Mouse (Mus musculus) intestine, postnatal 0 days (tissue): Measurements from ENCODE around the gene Eva1c. TPM values are rescaled to one million over a fixed set of nuclear protein-coding genes. Genes with fewer than 3 reads are reported as not detected.

Source experiments
- ATAC-seq: fragments of 200-750 bp; cut with Nextera tagmentation; 2 replicates; pipeline ENCODE4 v1.8.0; 2017; ENCODE audit warnings: mild to moderate bottlenecking, moderate TSS enrichment, moderate library complexity
- H3K27ac ChIP-seq: fragments of 300-500 bp; sonication (generic); 2 replicates; pipeline ENCODE4 v1.5.1; 2014; ENCODE audit warnings: mild to moderate bottlenecking, low read depth, low read length, moderate library complexity
- H3K27me3 ChIP-seq: fragments of 300-500 bp; sonication (generic); replicated peaks from 2 replicates; pipeline ENCODE4 v1.6.1; 2014; ENCODE audit warnings: low read length, mixed read lengths; ENCODE audit not compliant: control insufficient read depth, insufficient read depth
- H3K36me3 ChIP-seq: fragments of 300-500 bp; sonication (generic); 2 replicates; pipeline ENCODE4 v1.6.1; 2014; ENCODE audit warnings: mild to moderate bottlenecking, moderate library complexity; ENCODE audit not compliant: control insufficient read depth, insufficient read depth
- H3K4me1 ChIP-seq: fragments of 300-500 bp; sonication (generic); replicated peaks from 2 replicates; pipeline ENCODE4 v1.6.1; 2014; ENCODE audit warnings: antibody characterized with exemption, low read length, mixed read lengths; ENCODE audit not compliant: control insufficient read depth, insufficient read depth
- H3K4me2 ChIP-seq: fragments of 300-500 bp; sonication (generic); replicated peaks from 2 replicates; pipeline ENCODE4 v1.6.1; 2014; ENCODE audit warnings: low read depth, mild to moderate bottlenecking, moderate library complexity
- H3K4me3 ChIP-seq: fragments of 300-500 bp; sonication (generic); 2 replicates; pipeline ENCODE4 v1.5.1; 2014; ENCODE audit warnings: low read depth, low read length
- H3K9ac ChIP-seq: fragments of 300-500 bp; sonication (generic); 2 replicates; pipeline ENCODE4 v1.6.1; 2014; ENCODE audit warnings: mild to moderate bottlenecking, low read depth, low read length
- H3K9me3 ChIP-seq: fragments of 300-500 bp; sonication (generic); 2 replicates; pipeline ENCODE4 v1.6.1; 2016; ENCODE audit warnings: mixed run types; ENCODE audit not compliant: control insufficient read depth
- CTCF ChIP-seq: sonication (generic); IDR thresholded peaks from 2 replicates; pipeline ENCODE4 v1.5.1; 2016; ENCODE audit warnings: low read depth, mild to moderate bottlenecking, control low read depth, antibody characterized with exemption, moderate library complexity
- WGBS: fragments of 180-500 bp; shearing (Covaris S2); extraction: QIAGEN DNeasy Blood & Tissue Kit; methylation state at CpG from one replicate; pipeline ENCODE4 v1.1.7; 2014; 5-methylcytosine and 5-hydroxymethylcytosine counted together
- polyA plus RNA-seq: library from polyadenylated mRNA; unstranded; fragments of >200 nt; fragmentation: Nextera tagmentation; extraction: Ambion mirVana; gene quantifications from 2 replicates; pipeline ENCODE4 v1.2.1, GENCODE M21; 2015

The Eva1c gene
- polyA plus RNA-seq, result 0.68 and 0.69 TPM in 2 replicates

GRCm38 (mm10) chr16:90826457-90826856 lies at the start of gene Eva1c:
TSS of gene Eva1c (plus strand) at chr16:90826719.
- Histone ChIP-seq H3K4me1 (no peaks in the 10 kb centered on the region), H3K9ac (no peak within 1 kb of the TSS), H3K4me3 (no peak within 1 kb of the TSS), H3K36me3 (no peaks in the 10 kb centered on the region), H3K4me2 (no peak within 1 kb of the TSS), H3K27ac (no peak within 1 kb of the TSS), H3K27me3 (peaks cover 10% of the 10 kb centered on the region), H3K9me3 (no peaks in the 10 kb centered on the region)
- no peak for ATAC-seq
- WGBS, result 71% methylated on average over 7 of the region's 7 CpGs
- TF ChIP-seq CTCF, result peak; percentile 42; the same call in 1 of the 2 replicates

GRCm38 (mm10) chr16:90779783-90780182 lies 46.7 kb upstream of the Eva1c start:
- no peak overlapping the region for H3K27ac ChIP-seq
- H3K4me2 ChIP-seq, result no peak overlapping the region
- no peaks in the 10 kb centered on the region for H3K27me3 ChIP-seq

DNA sequence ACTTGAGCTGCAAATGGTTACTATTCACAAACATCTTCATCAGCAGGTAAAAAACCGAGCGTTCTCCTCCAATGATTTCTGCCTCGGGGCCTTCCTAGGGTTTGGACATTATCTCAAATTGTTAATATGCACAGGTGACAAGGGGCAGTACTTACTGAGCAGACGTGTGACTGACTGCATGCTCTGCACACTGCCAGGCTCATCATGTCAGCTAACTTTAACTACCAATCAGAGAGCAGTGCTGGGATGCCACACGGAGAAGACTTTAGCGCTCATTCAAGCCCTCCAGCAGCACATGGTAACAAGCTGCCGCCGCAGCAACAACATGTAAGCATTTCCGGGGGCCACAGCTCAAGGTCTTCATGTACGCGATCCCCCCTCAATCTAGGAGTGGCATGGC lies 43.2 kb upstream of the Eva1c start:
- WGBS, result 90% methylated on average over 11 of the region's 11 CpGs
- no peak overlapping the region for H3K4me3 ChIP-seq
- H3K27ac ChIP-seq, result no peak overlapping the region
- H3K36me3 ChIP-seq, result peaks cover 55% of the 10 kb centered on the region
- no peak for ATAC-seq
- no peak overlapping the region for H3K9ac ChIP-seq
- no peaks in the 10 kb centered on the region for H3K27me3 ChIP-seq
- no peak overlapping the region for H3K4me2 ChIP-seq
- no peak for TF ChIP-seq CTCF
- no peaks in the 10 kb centered on the region for H3K9me3 ChIP-seq
- H3K4me1 ChIP-seq, result no peaks in the 10 kb centered on the region

More at GRCm38 (mm10) chr16:90779783-90780182, 46.7 kb upstream of the Eva1c start:
- ATAC-seq, result 0 out of 2 replicates have a peak, but pooled peaks have one; percentile 52
- Histone ChIP-seq H3K4me3 (no peak overlapping the region), H3K9me3 (no peaks in the 10 kb centered on the region), H3K36me3 (peaks cover 52% of the 10 kb centered on the region; the same call in 1 of the 2 replicates), H3K4me1 (no peaks in the 10 kb centered on the region), H3K9ac (no peak overlapping the region)
- 23% methylated on average over 11 of the region's 11 CpGs for whole genome bisulfite sequencing
- no peak for TF ChIP-seq CTCF

GRCm38 (mm10) chr16:90785257-90785656 lies 41.3 kb upstream of the Eva1c start:
- Histone ChIP-seq H3K4me2 (no peak overlapping the region), H3K27ac (no peak overlapping the region), H3K9ac (no peak overlapping the region), H3K4me3 (no peak overlapping the region), H3K27me3 (no peaks in the 10 kb centered on the region), H3K36me3 (peaks cover 69% of the 10 kb centered on the region), H3K9me3 (no peaks in the 10 kb centered on the region), H3K4me1 (no peaks in the 10 kb centered on the region)
- no peak for TF ChIP-seq CTCF
- no peak for ATAC-seq
- WGBS, result 50% methylated on average over 4 of the region's 4 CpGs

DNA sequence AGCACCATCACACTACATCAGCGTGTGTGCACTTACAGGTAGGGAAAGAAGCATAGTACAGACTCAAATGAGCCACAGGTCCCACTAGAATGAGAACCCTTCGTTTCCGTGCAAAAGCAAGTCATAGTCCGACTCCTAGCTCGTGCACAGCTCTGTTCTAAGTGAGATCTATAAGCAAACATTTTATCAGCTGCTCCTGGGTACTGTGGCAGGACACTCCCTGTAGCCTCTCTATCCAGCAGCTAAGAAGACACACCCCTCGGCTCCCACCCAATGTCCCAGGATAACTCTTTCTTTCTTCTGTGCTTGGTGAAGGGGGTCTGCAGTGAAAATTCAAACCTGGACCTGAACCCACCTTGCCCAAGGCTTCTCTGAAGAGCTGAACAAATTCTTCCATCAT lies 37.9 kb upstream of the Eva1c start:
- Histone ChIP-seq H3K4me2 (no peak overlapping the region), H3K4me1 (no peaks in the 10 kb centered on the region), H3K4me3 (no peak overlapping the region), H3K9ac (no peak overlapping the region), H3K36me3 (peaks cover 74% of the 10 kb centered on the region), H3K27ac (no peak overlapping the region), H3K27me3 (no peaks in the 10 kb centered on the region), H3K9me3 (no peaks in the 10 kb centered on the region)
- no peak for ATAC-seq
- TF ChIP-seq CTCF, result no peak
- 81% methylated on average over 6 of the region's 6 CpGs for WGBS

DNA sequence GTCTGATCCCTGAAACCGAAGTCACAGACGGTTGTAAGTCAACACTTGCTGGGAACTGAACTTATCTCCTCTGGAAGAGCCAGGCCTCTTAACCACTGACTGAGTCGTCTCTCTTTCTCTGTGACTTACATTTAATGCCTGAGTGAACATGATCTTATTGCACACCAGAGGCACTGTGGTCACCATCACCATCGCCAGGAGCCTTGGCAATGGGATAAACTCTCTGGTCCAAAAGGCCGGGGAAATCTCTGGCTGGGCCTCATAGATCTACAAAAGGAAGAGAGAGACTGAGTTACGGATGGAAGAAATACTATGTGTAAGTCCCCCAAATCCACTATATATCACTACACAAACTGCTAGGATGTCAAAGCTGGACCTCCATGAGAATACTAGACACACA lies 35.6 kb upstream of the Eva1c start:
- no peak overlapping the region for H3K4me3 ChIP-seq
- WGBS, result 91% methylated on average over 6 of the region's 6 CpGs
- no peaks in the 10 kb centered on the region for H3K4me1 ChIP-seq
- no peak for ATAC-seq
- H3K9ac ChIP-seq, result no peak overlapping the region
- H3K9me3 ChIP-seq, result no peaks in the 10 kb centered on the region
- H3K4me2 ChIP-seq, result no peak overlapping the region
- TF ChIP-seq CTCF, result no peak
- H3K27ac ChIP-seq, result no peak overlapping the region
- no peaks in the 10 kb centered on the region for H3K27me3 ChIP-seq
- H3K36me3 ChIP-seq, result peaks cover 80% of the 10 kb centered on the region

GRCm38 (mm10) chr16:90792066-90792465 lies 34.5 kb upstream of the Eva1c start:
- ATAC-seq, result no peak
- no peak for TF ChIP-seq CTCF
- H3K9me3 ChIP-seq, result no peaks in the 10 kb centered on the region
- 90% methylated on average over 5 of the region's 5 CpGs for WGBS
- no peaks in the 10 kb centered on the region for H3K27me3 ChIP-seq
- H3K9ac ChIP-seq, result no peak overlapping the region
- H3K27ac ChIP-seq, result no peak overlapping the region
- peaks cover 70% of the 10 kb centered on the region for H3K36me3 ChIP-seq
- H3K4me2 ChIP-seq, result no peak overlapping the region
- H3K4me3 ChIP-seq, result no peak overlapping the region
- H3K4me1 ChIP-seq, result no peaks in the 10 kb centered on the region
